Mouse (Mus musculus): Measurements from ENCODE around the gene Egfem1.

Gene Egfem1

DNA sequence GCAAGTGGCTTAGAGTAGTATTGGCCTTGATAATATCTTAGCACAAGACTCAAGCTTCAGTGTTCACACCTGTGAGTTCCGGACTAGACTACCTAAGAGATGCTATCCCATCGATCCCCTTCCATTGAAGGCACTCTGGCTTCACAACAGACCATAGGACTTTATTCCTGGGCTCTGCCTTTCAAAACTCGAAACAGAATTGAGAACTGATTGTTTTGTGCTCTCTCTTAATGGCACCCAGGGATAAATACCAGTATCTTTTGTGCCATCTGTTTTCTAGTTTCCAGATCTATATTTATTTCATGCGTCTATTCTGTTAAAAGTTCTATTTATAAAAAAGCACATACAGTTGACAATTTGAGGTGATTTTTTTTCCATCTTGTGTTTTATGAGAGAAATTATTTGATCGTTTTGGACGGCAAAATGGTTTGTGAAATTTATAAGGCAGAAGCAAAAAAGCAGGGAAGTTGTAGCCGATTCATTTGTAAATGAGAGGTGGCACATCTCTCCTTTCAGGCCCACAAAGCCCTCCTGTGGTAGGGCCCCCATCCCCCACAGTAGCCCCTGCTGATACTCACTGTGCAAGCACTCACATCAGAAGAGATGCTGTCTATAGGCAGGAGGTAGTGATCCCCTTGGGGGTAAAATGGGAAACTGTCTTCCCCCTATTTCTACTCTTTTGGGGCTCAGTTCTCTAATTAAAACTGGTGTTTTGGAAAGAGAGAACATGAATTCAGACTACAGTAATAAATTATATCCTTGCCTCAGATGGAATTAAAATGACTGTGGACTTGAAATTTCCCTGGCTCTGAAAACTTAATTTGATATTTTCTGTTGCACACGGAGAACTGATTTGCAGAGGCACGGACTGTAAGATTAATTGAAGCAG is 53.6 kb downstream of the Egfem1 start:
- DNase-seq: no peak

DNA sequence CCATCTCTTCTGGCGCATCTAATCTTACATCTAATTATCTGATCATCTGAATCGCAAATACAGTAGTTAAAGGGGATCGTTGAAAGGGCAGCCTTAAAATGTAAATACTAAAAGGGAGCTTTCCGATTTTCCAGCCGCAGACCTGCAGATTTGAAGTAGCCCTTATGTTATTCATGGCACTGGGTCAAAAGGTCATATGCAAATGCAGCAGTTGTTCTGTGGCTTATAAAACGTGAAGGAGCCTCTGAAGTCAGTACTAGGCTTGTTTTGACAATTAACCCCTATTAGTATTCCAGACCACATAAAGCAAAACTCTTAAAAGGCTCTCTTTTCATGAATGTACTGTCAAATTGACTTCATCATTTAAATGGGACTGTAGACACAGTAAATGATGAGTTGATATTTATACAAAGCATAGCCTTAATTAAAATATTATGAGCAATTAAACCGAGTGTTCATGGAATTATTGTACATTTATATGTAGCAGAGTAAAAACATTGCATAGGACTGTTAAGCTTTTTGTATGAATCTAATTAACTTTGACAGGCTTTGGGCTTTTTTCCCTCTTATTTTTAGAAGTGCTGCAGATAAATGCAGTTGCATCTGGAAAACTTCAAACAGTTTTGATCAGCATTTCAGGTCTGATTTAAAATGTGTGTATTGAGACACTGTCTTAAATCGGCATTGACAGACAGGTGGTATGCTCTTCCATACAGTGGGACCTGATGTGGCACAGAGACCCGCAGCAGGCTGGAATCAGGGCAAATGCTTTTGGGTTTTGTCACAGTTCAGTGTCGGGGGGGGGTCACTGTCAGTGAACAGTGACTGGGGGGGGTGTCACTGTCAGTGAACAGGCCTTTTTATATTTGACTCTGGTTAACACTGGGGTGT is 54.5 kb downstream of the Egfem1 start:
- no peak for DNase-seq

- no peak for DNase-seq
Measured at GRCm38 (mm10) chr3:29168401-29168800, 86.6 kb downstream of the Egfem1 start.

- DNase-seq: no peak
Measured at GRCm38 (mm10) chr3:29169003-29169402, 87.2 kb downstream of the Egfem1 start.

DNA sequence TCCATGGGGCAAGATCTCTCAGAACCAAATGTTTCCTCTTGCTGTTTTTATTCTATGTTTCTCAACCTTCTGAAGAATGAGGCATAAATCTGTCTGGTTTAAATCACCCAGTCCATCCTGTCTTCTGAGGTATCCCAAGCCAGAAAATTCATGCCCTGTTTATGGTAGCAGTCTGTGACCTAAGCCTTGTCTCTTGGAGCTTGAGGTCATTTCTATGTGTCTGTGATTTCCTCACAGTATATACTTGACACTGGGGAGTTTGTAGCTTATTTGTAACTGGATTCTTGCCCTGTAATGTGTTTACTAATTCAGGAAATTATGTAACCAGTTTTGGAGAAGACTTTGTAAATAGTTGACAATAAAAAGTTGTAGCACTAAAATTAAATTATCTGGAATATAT is 95.2 kb downstream of the Egfem1 start:
- no peak for DNase-seq

GRCm38 (mm10) chr3:29182988-29183387 is 101.2 kb downstream of the Egfem1 start:
- DNase-seq: no peak

DNA sequence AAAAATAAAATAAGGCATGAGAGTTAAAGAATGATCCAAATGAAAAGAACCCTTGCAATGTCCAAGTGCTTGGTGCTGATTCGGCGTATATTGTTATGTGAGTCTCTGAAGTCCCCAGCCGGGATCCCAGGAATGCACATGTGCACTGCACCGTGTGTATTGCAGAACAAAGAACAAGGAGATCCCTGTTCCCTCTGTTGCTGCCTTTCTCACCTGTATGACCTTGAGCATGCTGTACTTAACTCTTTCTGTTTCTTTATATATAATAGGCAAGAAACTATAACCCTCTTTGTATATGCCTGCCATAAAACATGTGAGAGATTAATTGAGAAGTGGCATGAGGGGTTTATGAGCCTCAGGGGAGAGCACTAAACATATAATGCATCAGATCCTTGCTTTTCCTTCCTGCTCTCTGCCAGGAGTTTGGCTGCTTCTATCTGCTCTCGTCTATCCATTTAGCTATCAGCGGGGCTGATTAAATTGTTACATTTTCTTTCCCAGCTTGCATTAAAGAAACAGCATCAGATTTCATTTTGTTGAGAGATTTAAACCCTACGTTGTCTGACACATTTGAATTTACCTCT is 101.9 kb downstream of the Egfem1 start:
- DNase-seq: no peak

- no peak for DNase-seq
Measured at GRCm38 (mm10) chr3:29184486-29185241, 102.8 kb downstream of the Egfem1 start.

- DNase-seq: no peak
Measured at GRCm38 (mm10) chr3:29190263-29190662, 108.4 kb downstream of the Egfem1 start.

DNA sequence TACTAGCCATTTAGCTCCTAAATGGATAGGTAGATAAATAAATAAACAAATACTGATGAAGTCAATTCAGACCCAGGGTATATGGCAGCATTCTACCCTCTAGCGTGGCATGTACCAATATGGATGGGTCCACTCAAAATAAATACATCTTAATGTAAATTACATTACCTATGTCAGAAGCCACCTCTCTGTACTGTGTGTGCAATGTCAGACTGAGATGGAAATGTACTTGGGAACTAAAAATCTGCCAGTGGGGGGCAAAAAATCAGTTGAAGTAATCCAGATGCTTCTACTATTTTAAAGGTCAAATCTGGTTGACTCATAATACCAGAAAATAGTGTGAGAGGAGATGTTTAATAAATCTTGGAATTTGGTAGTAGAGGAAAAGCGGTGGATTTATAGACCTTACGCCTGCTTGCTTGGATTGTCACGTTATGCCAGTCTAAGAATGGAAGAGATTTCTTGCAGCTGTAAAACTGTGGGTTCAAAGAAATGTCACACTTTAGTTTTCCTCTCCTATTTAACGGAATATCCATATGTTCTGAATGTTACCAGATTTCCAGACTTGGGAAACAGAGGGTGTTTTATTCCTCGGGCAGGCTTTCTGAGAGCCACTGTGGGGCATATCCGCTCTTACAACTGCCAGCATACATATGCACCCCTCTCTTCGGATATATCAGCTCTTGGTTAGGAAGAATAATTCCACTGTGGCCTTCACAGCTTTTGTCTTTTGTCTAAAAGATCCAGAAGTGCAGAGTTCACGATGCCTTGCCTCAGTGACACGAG is 116.1 kb downstream of the Egfem1 start:
- DNase-seq: no peak

GRCm38 (mm10) chr3:29200601-29201000 is 118.8 kb downstream of the Egfem1 start:
- no peak for DNase-seq

DNA sequence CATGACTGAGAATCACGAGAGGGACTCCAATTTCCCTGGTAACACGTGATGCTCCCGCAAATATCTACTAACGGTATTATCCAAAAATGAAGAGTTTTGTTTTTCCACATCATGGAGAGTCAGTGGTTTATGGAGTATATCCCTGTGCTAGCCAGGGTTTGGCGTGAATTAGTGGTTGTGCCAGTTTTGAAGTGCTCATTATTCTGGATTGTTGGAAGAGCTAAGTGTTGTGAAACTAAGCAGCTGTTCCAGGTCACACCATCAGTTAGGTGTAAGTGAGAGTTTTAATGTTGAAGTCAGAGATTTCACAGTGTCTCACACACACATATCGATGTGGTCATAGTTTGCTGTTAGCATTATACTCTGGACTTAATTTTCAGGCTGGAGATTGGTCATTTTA is 120.7 kb downstream of the Egfem1 start:
- no peak for DNase-seq

GRCm38 (mm10) chr3:29222414-29222813 is 140.6 kb downstream of the Egfem1 start:
- DNase-seq: no peak

- DNase-seq: no peak
Measured at GRCm38 (mm10) chr3:29229712-29230111, 147.9 kb downstream of the Egfem1 start.

GRCm38 (mm10) chr3:29235477-29235876 is 153.7 kb downstream of the Egfem1 start:
- DNase-seq: no peak

DNA sequence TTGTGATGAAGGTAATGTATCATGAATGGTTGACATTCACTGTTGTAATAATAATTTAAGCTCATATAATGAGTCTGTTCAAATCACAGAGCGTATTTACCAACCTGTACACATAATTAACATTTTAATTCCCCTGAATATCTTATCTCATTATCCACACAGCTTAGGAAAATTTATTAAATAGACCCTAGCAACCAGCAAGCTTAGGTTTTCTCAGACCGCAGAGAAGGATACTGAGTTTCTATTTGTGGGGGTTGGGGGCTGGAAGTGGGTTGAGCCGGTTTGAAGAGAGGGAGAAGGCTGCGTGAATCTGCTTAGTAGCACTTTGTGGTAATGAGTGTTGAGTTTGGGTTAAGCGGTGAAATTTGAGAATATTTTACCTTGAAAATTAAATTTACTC is 154.7 kb downstream of the Egfem1 start:
- no peak for DNase-seq

GRCm38 (mm10) chr3:29243600-29243999 is 161.8 kb downstream of the Egfem1 start:
- no peak for DNase-seq

GRCm38 (mm10) chr3:29291633-29292032 is 209.8 kb downstream of the Egfem1 start:
- no peak for DNase-seq

- DNase-seq: no peak
Measured at GRCm38 (mm10) chr3:29292251-29292650, 210.4 kb downstream of the Egfem1 start.

- DNase-seq: no peak
Measured at GRCm38 (mm10) chr3:29293230-29293629, 211.4 kb downstream of the Egfem1 start.

DNA sequence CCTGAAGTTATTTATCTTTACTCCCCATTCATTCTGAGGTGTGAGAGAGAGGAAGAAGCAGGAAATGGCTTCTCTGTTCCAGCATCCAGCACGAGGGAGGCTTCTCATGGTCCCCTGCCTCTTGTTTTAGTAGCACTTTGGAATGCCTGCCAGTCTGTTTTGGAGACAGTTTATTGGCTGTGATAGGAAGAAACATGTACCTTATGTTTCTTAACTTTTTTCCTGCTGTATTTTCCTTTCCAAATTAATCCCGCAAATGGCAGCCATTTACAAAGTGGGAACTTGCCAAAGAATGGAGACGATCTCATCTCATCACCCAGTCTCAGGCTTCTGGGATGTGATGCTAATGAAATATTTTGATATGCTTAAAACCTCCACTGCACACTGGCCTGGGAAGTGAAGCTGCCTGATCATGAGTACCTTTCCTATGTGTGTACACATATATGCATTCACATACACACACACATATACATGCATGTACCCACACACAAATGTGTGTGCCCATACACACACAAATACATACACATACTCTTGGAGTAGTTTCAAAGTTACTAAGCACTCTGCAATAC is 260.5 kb downstream of the Egfem1 start:
- no peak for DNase-seq

DNA sequence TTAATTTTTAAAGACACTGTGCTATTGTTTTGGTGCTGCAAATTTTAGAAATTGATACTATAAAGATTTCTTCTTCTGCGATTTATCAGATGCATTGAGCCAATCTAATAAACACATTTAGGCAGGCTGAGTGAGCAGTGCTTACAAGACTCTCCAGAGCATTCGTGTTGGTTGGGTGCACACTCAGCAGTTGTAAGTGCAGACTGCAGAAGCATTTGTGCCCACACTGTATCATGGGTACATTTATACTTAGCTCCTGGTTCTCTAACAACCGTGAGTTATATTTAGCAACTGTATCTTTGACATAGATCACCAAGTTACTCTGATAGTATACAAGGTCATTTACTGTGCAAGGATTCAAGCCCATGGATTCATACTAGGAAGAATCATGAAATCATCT is 264.0 kb downstream of the Egfem1 start:
- DNase-seq: no peak
